Mouse (Mus musculus): Measurements from ENCODE around the gene Dppa5a.
"Not testable (repeated sequence)": the region's sequence is repeated elsewhere in the genome, so short reads cannot be mapped to it uniquely, and the experiment has no call there.

The Dppa5a gene

GRCm38 (mm10) chr9:78364701-78365100 is 3.3 kb downstream of the Dppa5a start:
- DNase-seq (ENCODE audit: low read depth), result no peak

GRCm38 (mm10) chr9:78363374-78363773 is 4.6 kb downstream of the Dppa5a start:
- DNase-seq (ENCODE audit: low read depth), result no peak

GRCm38 (mm10) chr9:78360484-78360872 is 7.5 kb downstream of the Dppa5a start:
- no peak for DNase-seq (ENCODE audit: low read depth)

- no peak for DNase-seq (ENCODE audit: low read depth)
Observed at GRCm38 (mm10) chr9:78359750-78360483, 8.1 kb downstream of the Dppa5a start.

GRCm38 (mm10) chr9:78358053-78358452 is 9.9 kb downstream of the Dppa5a start:
- DNase-seq (ENCODE audit: low read depth), result peak; percentile 71

- no peak for DNase-seq (ENCODE audit: low read depth)
Observed at GRCm38 (mm10) chr9:78355611-78356010, 12.4 kb downstream of the Dppa5a start, which contains the start of gene Gsta2. TSS of gene Gsta2 (minus strand) at chr9:78355788.

GRCm38 (mm10) chr9:78354665-78355578 is 13.1 kb downstream of the Dppa5a start:
- DNase-seq (ENCODE audit: low read depth), result peak; percentile 5

- no peak for DNase-seq (ENCODE audit: low read depth)
Observed at GRCm38 (mm10) chr9:78351504-78352220, 16.3 kb downstream of the Dppa5a start.

GRCm38 (mm10) chr9:78350007-78350406 is 18.0 kb downstream of the Dppa5a start:
- not testable (repeated sequence) for DNase-seq (ENCODE audit: low read depth)

- DNase-seq (ENCODE audit: low read depth), result not testable (repeated sequence)
Observed at GRCm38 (mm10) chr9:78349141-78349540, 18.8 kb downstream of the Dppa5a start.

- DNase-seq (ENCODE audit: low read depth), result peak; percentile 19
Observed at GRCm38 (mm10) chr9:78348206-78349004, 19.6 kb downstream of the Dppa5a start.

GRCm38 (mm10) chr9:78347004-78347403 is 21.0 kb downstream of the Dppa5a start:
- DNase-seq (ENCODE audit: low read depth), result no peak

- not testable (repeated sequence) for DNase-seq (ENCODE audit: low read depth)
Observed at GRCm38 (mm10) chr9:78345235-78345634, 22.7 kb downstream of the Dppa5a start.

GRCm38 (mm10) chr9:78343055-78343454 is 24.9 kb downstream of the Dppa5a start:
- not testable (repeated sequence) for DNase-seq (ENCODE audit: low read depth)

- not testable (repeated sequence) for DNase-seq (ENCODE audit: low read depth)
Observed at GRCm38 (mm10) chr9:78342494-78342893, 25.5 kb downstream of the Dppa5a start.

GRCm38 (mm10) chr9:78340324-78340723 is 27.7 kb downstream of the Dppa5a start:
- peak; percentile 62 for DNase-seq (ENCODE audit: low read depth)

- peak; percentile 18 for DNase-seq (ENCODE audit: low read depth)
Observed at GRCm38 (mm10) chr9:78337050-78337449, 30.9 kb downstream of the Dppa5a start.

- DNase-seq (ENCODE audit: low read depth), result not testable (repeated sequence)
Observed at GRCm38 (mm10) chr9:78327289-78327688, 40.7 kb downstream of the Dppa5a start, which contains the start of gene Omt2b. TSS of gene Omt2b (plus strand) at chr9:78327589.

GRCm38 (mm10) chr9:78319499-78319898 is 48.5 kb downstream of the Dppa5a start:
- DNase-seq (ENCODE audit: low read depth), result peak; percentile 12

Measured in NIH3T3 (cell line).